Mouse (Mus musculus) cerebellum, adult (tissue): Measurements from ENCODE around the gene Uhrf1.

Experiments
- ATAC-seq: cut with Nextera tagmentation; 2 replicates; pipeline ENCODE4 v1.9.2; 2017; ENCODE audit warnings: mild to moderate bottlenecking, moderate library complexity, mixed read lengths; ENCODE audit not compliant: insufficient number of reproducible peaks, low FRiP score, low TSS enrichment

The Uhrf1 gene

DNA sequence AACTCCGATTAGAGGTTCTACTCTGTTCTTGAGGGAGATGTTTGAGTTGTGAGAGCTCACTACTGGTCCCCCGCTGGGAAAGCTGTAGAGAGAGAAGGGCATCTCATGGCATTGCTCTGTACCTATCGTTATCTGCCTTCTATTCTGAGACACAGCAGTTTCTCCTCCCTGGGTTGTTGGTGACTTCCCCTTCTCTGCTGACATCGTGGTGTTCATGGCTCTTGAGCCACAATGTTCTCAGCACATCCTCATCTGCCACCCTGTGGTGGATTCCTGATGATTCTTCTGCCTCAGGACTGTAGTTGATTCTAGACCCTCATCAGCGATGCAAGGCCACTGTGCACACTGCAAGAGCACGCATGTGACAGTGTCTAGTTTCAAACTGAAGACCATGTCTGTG lies 34.7 kb downstream of the Uhrf1 start:
- no peak for ATAC-seq

- no peak for ATAC-seq
Measured at GRCm38 (mm10) chr17:56338909-56339308, 35.8 kb downstream of the Uhrf1 start.

GRCm38 (mm10) chr17:56340717-56341116 lies 37.6 kb downstream of the Uhrf1 start:
- peak; percentile 57; the same call in 1 of the 2 replicates for ATAC-seq

DNA sequence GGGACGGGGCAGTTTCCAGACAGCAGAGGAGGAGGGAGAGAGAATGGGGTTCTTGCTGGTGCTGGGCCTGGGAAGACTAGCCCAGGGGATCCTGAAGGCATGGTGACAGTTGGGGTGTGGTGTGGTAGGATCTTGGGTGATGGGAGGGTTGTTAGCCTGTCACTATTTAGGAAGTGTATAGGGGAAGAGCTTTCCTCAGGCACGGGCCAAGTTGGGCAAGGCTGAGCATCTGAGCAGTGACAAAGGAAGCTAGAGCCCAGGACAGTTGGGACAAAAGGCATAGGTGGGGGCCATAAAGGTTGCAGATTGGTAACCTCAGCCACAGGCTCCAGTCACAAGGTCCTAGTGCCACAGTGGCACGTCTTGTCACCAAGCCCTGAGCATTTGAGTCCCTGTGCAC lies 40.3 kb downstream of the Uhrf1 start:
- no peak for ATAC-seq

GRCm38 (mm10) chr17:56345364-56345763 lies 42.2 kb downstream of the Uhrf1 start:
- ATAC-seq, result no peak

GRCm38 (mm10) chr17:56348128-56348527 lies 45.0 kb downstream of the Uhrf1 start:
- ATAC-seq, result no peak

DNA sequence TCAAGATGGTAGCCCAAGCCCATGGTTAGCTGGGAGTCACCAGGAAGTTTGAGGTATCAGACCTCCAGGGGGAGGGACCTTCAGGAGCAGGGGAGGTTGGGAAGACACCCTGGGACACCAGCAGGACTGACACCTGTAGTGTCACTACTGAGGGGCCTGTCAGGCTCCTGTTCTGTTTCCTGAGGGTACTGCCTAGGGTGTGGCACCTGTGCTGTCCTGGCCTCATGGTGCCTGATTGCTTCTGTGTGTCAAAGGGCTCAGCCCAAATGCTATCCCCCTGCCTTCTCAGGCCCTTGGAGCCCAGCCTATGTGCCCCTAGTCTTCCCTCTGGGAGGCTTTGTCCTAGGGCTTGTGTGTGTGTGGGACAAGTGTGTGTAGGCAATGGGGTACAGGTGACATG lies 45.5 kb downstream of the Uhrf1 start:
- ATAC-seq, result no peak

DNA sequence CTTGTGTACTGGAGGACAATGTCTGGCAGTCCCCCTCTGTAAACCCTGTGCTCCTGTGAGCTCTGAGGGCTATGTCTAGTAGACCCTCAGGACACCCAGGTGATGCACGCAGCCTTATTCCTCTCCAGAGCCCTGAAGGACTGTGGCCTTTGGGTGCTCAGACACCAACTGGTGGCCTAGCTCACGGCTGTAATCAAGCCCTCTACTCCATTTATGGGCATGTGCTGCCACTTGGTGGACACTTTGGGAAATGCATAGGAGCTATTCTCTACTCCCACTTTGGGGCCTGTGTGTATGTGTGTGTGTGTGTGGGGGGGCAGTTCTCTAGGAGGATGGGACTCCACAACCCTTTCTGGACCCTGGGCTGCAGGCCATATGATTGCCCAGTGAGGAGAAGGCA lies 47.6 kb downstream of the Uhrf1 start:
- ATAC-seq, result peak; percentile 56; the same call in 1 of the 2 replicates

GRCm38 (mm10) chr17:56356921-56357885 lies 54.1 kb downstream of the Uhrf1 start:
- 0 out of 2 replicates have a peak, but pooled peaks have one; percentile 37 for ATAC-seq

DNA sequence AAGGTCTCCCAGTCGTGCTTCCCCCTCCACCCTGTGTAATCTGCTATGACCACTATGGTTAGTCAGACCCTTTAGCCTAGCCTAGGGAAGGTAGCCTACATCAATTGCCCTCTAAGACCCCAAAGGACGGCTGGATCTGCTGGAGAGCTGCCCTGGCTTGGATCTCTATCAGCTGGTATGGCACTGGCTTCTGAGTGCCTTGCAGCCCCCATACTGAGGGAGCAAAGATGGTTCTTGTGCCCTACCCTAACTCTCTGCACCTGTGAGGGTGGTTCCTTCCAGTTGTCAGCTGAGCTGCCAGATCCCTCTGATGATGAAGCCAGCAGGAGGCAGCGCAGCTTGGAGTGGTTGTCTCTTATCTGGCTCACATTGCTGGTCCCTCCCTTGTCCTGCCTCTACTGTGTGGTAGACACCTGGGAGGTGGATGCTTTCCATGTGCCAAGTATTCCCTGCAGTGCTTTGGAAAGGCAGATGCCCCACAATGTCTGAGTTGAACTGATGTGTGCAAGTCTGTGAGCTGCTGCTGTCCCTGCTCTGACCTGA lies 56.1 kb downstream of the Uhrf1 start:
- ATAC-seq, result no peak

DNA sequence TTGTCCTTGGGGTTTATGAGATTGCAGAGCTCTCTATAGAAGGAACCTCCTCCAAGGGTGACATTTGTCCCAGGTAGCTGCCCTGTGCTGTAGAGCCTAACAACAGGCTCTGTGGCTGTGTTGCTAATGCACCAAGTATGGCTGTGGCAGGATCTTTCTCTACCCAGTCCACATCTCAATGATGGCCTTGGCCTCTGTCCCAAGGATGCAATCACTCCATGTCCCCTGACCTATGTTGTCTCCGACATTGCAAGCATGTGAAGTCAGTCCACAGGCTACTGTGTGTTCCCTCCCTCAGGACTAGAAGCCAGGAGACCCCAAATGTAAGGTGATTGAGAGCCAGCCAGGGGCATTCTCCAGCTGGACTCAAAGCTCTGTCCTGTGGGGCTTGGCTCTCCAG lies 56.7 kb downstream of the Uhrf1 start:
- ATAC-seq, result no peak

DNA sequence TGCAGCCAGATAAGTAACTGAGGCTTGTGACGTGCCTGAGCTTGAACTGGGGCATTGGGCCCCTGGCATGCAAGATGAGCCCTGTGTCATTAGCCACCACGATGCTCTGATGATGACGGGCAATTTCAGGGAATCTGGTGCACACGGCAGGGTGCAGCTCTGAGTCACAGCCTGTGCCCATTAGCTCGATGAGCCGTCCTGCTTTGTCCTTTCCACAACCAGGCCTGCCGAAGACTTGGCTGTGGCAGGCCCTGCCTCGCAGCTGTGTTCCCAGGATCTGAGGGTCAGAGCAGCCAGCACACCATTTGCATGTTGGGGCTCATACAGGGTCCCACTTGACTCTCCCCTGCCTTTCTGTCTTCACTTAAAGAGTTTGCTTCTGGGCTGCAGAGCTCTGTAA lies 57.3 kb downstream of the Uhrf1 start:
- peak; percentile 80 for ATAC-seq

DNA sequence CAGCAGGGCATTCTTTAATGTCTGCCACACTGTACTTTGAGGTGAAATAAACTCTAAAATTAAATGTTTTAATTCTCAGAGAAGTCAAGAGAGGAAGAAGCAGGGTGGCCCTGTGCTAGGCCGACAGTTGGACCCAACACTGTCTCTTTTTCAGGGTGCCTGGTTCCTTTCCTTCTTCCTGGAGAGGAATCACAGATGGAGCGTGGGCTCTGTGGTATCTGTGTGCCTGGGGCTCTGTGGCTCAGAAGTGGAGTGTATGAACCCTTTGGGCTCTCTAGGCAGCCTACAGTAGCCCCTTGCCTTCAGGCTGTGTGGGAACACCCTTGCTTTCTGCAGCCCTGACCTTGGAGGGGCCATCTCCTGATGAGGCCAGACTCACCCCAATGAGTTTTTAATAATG lies 58.4 kb downstream of the Uhrf1 start:
- ATAC-seq, result no peak

DNA sequence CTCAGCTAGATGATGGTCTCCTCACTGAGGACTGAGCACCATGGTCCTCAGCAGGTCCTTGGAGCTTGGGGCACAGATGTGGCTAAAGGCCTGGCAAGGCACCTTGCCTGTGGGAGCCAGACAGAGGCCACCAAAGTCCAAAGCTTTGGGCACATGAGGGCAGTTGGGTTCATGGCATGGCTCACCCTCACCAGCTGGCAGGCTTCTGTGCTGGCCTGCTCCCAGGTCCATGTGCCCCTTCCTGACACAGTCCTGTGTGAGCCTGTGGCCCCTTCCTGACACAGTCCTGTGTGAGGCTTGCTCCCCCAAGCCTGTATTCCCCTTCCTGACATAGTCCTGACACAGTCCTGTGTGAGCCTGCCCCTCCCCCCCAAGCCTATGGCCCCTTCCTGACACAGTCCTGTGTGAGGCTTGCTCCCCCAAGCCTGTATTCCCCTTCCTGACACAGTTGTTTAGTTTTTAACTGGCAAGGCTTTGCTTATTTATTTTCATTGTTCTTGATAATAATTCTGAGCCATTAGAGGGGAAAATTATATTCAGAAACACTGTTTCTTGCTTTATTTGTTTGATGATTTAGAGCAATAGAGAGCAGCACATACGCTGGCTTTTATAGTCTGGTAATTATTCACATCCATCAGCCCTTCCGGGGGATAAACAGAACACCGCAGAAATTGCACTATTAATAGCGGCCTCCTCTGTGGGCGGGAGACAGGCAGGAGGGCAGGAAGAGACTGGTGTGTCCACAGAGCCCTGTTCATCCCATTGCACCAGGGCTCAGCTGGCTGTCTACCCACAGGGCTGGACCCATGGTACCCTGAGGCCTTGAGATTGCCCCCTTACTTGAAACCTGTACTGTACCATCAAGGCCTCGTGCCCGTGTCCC lies 62.9 kb downstream of the Uhrf1 start:
- peak; percentile 32; the same call in 1 of the 2 replicates for ATAC-seq

GRCm38 (mm10) chr17:56368291-56368790 lies 65.2 kb downstream of the Uhrf1 start:
- ATAC-seq, result no peak

DNA sequence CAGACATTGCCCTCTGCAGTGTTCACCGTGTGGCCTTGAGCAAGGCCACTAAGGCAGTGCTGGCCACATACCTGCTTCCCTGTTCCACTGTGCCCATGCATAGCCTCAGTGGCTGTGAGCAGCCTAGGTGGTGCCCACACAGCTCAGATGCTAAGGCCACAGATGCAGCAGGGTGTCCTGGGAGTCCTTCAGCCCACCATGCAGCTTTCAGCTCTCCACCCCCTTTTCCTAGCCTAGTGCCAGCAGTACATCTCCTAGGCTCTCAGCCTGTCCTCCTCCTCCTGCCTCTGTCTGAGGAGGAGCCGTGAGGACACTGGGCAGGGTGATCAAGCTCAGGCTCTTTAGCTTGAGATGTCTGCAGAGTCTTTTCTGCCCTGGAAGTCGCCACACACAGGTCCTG lies 67.0 kb downstream of the Uhrf1 start:
- no peak for ATAC-seq

- ATAC-seq, result no peak
Measured at GRCm38 (mm10) chr17:56371029-56371660, 68.0 kb downstream of the Uhrf1 start.

DNA sequence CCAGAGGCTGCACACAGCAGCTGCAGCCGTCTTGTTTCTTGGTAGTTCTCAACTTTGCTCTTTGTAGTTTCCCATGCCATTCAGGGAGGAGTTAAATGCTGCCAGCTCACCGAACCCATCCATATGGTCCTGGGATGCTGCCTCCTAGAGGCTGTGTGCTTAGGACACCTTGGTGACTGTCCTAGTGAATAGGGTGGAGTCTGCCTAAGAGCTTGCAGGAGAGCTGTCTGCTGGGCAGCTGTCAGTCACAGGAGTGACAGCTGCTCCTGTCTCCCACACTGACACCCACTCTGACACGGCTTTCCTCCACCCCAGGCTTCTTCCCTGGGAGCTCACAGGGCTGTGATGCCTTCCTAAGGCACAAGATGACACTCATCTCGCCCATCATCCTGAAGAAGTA lies 69.0 kb downstream of the Uhrf1 start:
- no peak for ATAC-seq
